Mouse (Mus musculus): ENCODE data around the gene Gm12216. TPM values are rescaled to one million over a fixed set of nuclear protein-coding genes. Genes with fewer than 3 reads are reported as not detected.

Gene Gm12216
- total and polyA plus RNA-seq, 3 experiments: not detected

- Histone ChIP-seq H3K79me2 (ENCODE audit: control insufficient read depth, insufficient read depth, low read length, poor library complexity) (no peaks in the 10 kb centered on the region; the same call in 1 of the 2 replicates), H3K27me3 (ENCODE audit: control insufficient read depth in 1 of 2, insufficient read depth in 2 of 2, low read length in 2 of 2) (peaks cover 0 to 11% of the 10 kb centered on the region in 2 experiments; a peak in 2 of 4 replicates), H3K27ac (ENCODE audit: control insufficient read depth, low read depth, low read length) (peak overlapping the region; percentile 25; the same call in 1 of the 2 replicates), H3K36me3 (ENCODE audit: control insufficient read depth in 1 of 2, insufficient read depth in 2 of 2, low read length in 2 of 2) (peaks cover 0 to 26% of the 10 kb centered on the region in 2 experiments; a peak in 2 of 4 replicates), H3K9me3 (replicated peaks; ENCODE audit: insufficient read depth, low read length) (no peaks in the 10 kb centered on the region), H3K9ac (ENCODE audit: control insufficient read depth, low read depth, low read length, poor library complexity, severe bottlenecking) (peak overlapping the region; percentile 64), H3K4me3 (ENCODE audit: control insufficient read depth in 1 of 2, insufficient read depth in 1 of 2, low read depth in 2 of 2, low read length in 2 of 2) (peak overlapping the region; percentile 14 to 19; a peak in 3 of 4 replicates), H3K4me1 (ENCODE audit: control insufficient read depth in 1 of 2, insufficient read depth in 2 of 2, low read length in 2 of 2) (peaks cover 2 to 23% of the 10 kb centered on the region in 2 experiments)
- DNase-seq (ENCODE audit: low read depth, low spot score): peak; percentile 99
- no peak for TF ChIP-seq ZMIZ1 (IDR thresholded peaks at IDR 0.05; ENCODE audit: low read depth, low read length)
- TF ChIP-seq ELF1 (IDR thresholded peaks at IDR 0.05; ENCODE audit: low read depth, low read length): peak; percentile 67
- TF ChIP-seq GABPA (IDR thresholded peaks at IDR 0.05; ENCODE audit: low read depth, low read length): no peak
- TF ChIP-seq NELFE (IDR thresholded peaks at IDR 0.05; ENCODE audit: low read depth, low read length): no peak
- peak; percentile 17; the same call in 1 of the 2 replicates for TF ChIP-seq JUND (IDR thresholded peaks at IDR 0.05; ENCODE audit: low read depth, low read length)
- TF ChIP-seq ZNF384 (IDR thresholded peaks at IDR 0.05; ENCODE audit: low read depth, low read length): 0 out of 2 replicates have a peak, but pooled peaks have one; percentile 38
- no peak; the same call in 1 of the 2 replicates for TF ChIP-seq USF1 (IDR thresholded peaks at IDR 0.05; ENCODE audit: low read depth, low read length)
- TF ChIP-seq MXI1 (IDR thresholded peaks at IDR 0.05; ENCODE audit: low read depth, low read length): peak; percentile 84
- no peak for TF ChIP-seq POLR2AphosphoS2 (IDR thresholded peaks at IDR 0.05; ENCODE audit: low read length)
- TF ChIP-seq UBTF (IDR thresholded peaks at IDR 0.05; ENCODE audit: borderline replicate concordance, insufficient read depth, low read depth, low read length): 0 out of 2 replicates have a peak, but pooled peaks have one; percentile 48
- peak; percentile 75 for TF ChIP-seq E2F4 (IDR thresholded peaks at IDR 0.05; ENCODE audit: borderline replicate concordance, low read depth, low read length)
- TF ChIP-seq MAZ (IDR thresholded peaks at IDR 0.05; ENCODE audit: low read depth, low read length): no peak; the same call in 1 of the 2 replicates
- TF ChIP-seq MEF2A (IDR thresholded peaks at IDR 0.05; ENCODE audit: extremely low read depth, insufficient replicate concordance, low read depth, low read length, poor library complexity, severe bottlenecking): no peak
- peak; percentile 78 to 98 (median 88) for TF ChIP-seq CTCF (IDR thresholded peaks at IDR 0.05 in 2 of 3, conservative IDR thresholded peaks at IDR 0.05 in 1 of 3; ENCODE audit: control insufficient read depth in 1 of 3, insufficient read depth in 1 of 3, low read depth in 2 of 3, low read length in 3 of 3, poor library complexity in 1 of 3, severe bottlenecking in 1 of 3)
- TF ChIP-seq MYC (IDR thresholded peaks at IDR 0.05; ENCODE audit: low read depth, low read length): peak; percentile 93
- peak; percentile 86 for TF ChIP-seq MAX (IDR thresholded peaks at IDR 0.05; ENCODE audit: low read length)
- TF ChIP-seq SMC3 (IDR thresholded peaks at IDR 0.05; ENCODE audit: low read depth, low read length): peak; percentile 99
- TF ChIP-seq HCFC1 (IDR thresholded peaks at IDR 0.05; ENCODE audit: low read depth, low read length): peak; percentile 56; the same call in 1 of the 2 replicates
- TF ChIP-seq POLR2AphosphoS5 (IDR thresholded peaks at IDR 0.05; ENCODE audit: borderline replicate concordance, low read depth, low read length): no peak
- TF ChIP-seq MAFK (IDR thresholded peaks at IDR 0.05; ENCODE audit: borderline replicate concordance, low read depth, low read length): no peak
- peak; percentile 92 for TF ChIP-seq RAD21 (IDR thresholded peaks at IDR 0.05; ENCODE audit: low read depth, low read length)
- TF ChIP-seq TBP (IDR thresholded peaks at IDR 0.05; ENCODE audit: low read depth, low read length): peak; percentile 66
- TF ChIP-seq ETS1 (IDR thresholded peaks at IDR 0.05; ENCODE audit: low read depth, low read length): 0 out of 2 replicates have a peak, but pooled peaks have one; percentile 46
- no peak for TF ChIP-seq MYB (IDR thresholded peaks at IDR 0.05; ENCODE audit: low read depth, low read length)
- peak in 1 of 2 experiments; percentile 52; a peak in 1 of 4 replicates for TF ChIP-seq EP300 (IDR thresholded peaks at IDR 0.05; ENCODE audit: low read depth in 1 of 2, low read length in 2 of 2)
- peak; percentile 88 for TF ChIP-seq SIN3A (IDR thresholded peaks at IDR 0.05; ENCODE audit: low read length)
- no peak for TF ChIP-seq POLR2A (IDR thresholded peaks at IDR 0.05; ENCODE audit: control insufficient read depth in 1 of 2, insufficient read depth in 1 of 2, low read depth in 1 of 2, low read length in 2 of 2, poor library complexity in 1 of 2)
- no peak for TF ChIP-seq KAT2A (conservative IDR thresholded peaks at IDR 0.05; ENCODE audit: low read depth, low read length)
- TF ChIP-seq NRF1 (IDR thresholded peaks at IDR 0.05; ENCODE audit: insufficient read depth, low read depth, low read length, poor library complexity, severe bottlenecking): no peak; the same call in 1 of the 2 replicates
- 0 out of 2 replicates have a peak, but pooled peaks have one; percentile 39 for TF ChIP-seq TCF12 (IDR thresholded peaks at IDR 0.05; ENCODE audit: low read depth, low read length)
- peak; percentile 88 for TF ChIP-seq ZC3H11A (IDR thresholded peaks at IDR 0.05; ENCODE audit: low read depth, low read length)
- peak; percentile 57 for TF ChIP-seq RCOR1 (IDR thresholded peaks at IDR 0.05; ENCODE audit: low read depth, low read length)
- no peak; the same call in 1 of the 2 replicates for TF ChIP-seq CHD1 (IDR thresholded peaks at IDR 0.05; ENCODE audit: low read depth, low read length)
- no peak; the same call in 1 of the 2 replicates for TF ChIP-seq ZKSCAN1 (IDR thresholded peaks at IDR 0.05; ENCODE audit: low read depth, low read length)
- no peak for TF ChIP-seq TAL1 (IDR thresholded peaks at IDR 0.05; ENCODE audit: low read length)
Observed at GRCm38 (mm10) chr11:53736771-53737572, 122.1 kb downstream of the Gm12216 start.
